21 mouse cellular contexts compared by ENCODE assay signal in genomic region chr1:87858529-87858928, GRCm38 (mm10). TPM values are rescaled to one million over a fixed set of nuclear protein-coding genes. Genes with fewer than 3 reads are reported as not detected.
DNase-seq lines count a peak whose midpoint lies in the region; ATAC-seq and TF ChIP-seq lines count a peak whose summit lies in the region.
"Had no signal": no experiment of that assay in that cellular context is flagged by ENCODE, and none has a peak within 500 bp of the region (broad histone marks: within the 10 kb centered on the region; RNA-seq: fewer than 3 reads in every experiment).

No protein-coding gene starts in this region.

- H3K4me2 ChIP-seq in intestine, embryonic 15.5 days (replicated peaks) = peak overlapping the region; percentile 22; the same call in 1 of the 2 replicates
- no peak overlapping the region for H3K4me2 ChIP-seq in forebrain, postnatal 0 days (ENCODE audit: low read depth)
- H3K4me2 ChIP-seq: heart, embryonic 12.5 days; hindbrain, embryonic 12.5 days; neural tube, embryonic 15.5 days had no signal

- H3K36me3 ChIP-seq in kidney, adult 2 months (ENCODE audit: control insufficient read depth, insufficient read depth, low read length) = no peaks in the 10 kb centered on the region
- no peaks in the 10 kb centered on the region for H3K36me3 ChIP-seq in intestine, embryonic 15.5 days
- no peaks in the 10 kb centered on the region for H3K36me3 ChIP-seq in macrophage (ENCODE audit: inconsistent target)
- H3K36me3 ChIP-seq in forebrain, postnatal 0 days (ENCODE audit: insufficient read depth) = no peaks in the 10 kb centered on the region
- H3K36me3 ChIP-seq: forebrain, embryonic 10.5 days; heart, embryonic 12.5 days; hindbrain, embryonic 12.5 days; neural tube, embryonic 15.5 days had no signal

- no peaks in the 10 kb centered on the region for H3K27me3 ChIP-seq in kidney, adult 2 months (replicated peaks; ENCODE audit: control insufficient read depth, insufficient read depth, low read length)
- H3K27me3 ChIP-seq in intestine, embryonic 15.5 days (replicated peaks) = no peaks in the 10 kb centered on the region
- H3K27me3 ChIP-seq in forebrain, postnatal 0 days (ENCODE audit: insufficient read depth, low read length) = no peaks in the 10 kb centered on the region
- H3K27me3 ChIP-seq: heart, embryonic 12.5 days; hindbrain, embryonic 12.5 days; neural tube, embryonic 15.5 days had no signal

- DNase-seq in kidney, adult 2 months = peak; percentile 83
- DNase-seq in kidney, postnatal 10 days = no peak
- peak; percentile 81 for DNase-seq in kidney, adult 9 months
- no peak for DNase-seq in left cerebral cortex, postnatal 25 days (ENCODE audit: low spot score in 2 of 2)
- DNase-seq in forebrain, postnatal 0 days = no peak
- no peak for DNase-seq in spleen, postnatal 14 days (ENCODE audit: low spot score in 2 of 2)
- DNase-seq: adrenal gland, postnatal 36 days; B cell, adult 2 months; cerebellum, adult 11-12 months; cerebellum, postnatal 36 days; gastrocnemius, adult 2 months; heart, postnatal 14 days; lung, postnatal 10 days; right cerebral cortex, postnatal 14 days had no signal

- no peak overlapping the region for H3K4me3 ChIP-seq in kidney, adult 2 months (ENCODE audit: insufficient read depth, low read depth, low read length)
- H3K4me3 ChIP-seq in intestine, embryonic 15.5 days (replicated peaks) = no peak overlapping the region
- no peak overlapping the region for H3K4me3 ChIP-seq in macrophage (ENCODE audit: inconsistent target)
- H3K4me3 ChIP-seq in forebrain, postnatal 0 days (ENCODE audit: low read depth, low read length) = no peak overlapping the region
- H3K4me3 ChIP-seq: forebrain, embryonic 10.5 days; gastrocnemius, adult 2 months; heart, embryonic 12.5 days; hindbrain, embryonic 12.5 days; neural tube, embryonic 15.5 days had no signal

- H3K9ac ChIP-seq in intestine, embryonic 15.5 days = no peak overlapping the region
- H3K9ac ChIP-seq in forebrain, postnatal 0 days = no peak overlapping the region
- H3K9ac ChIP-seq: heart, embryonic 12.5 days; hindbrain, embryonic 12.5 days; neural tube, embryonic 15.5 days had no signal

- peak overlapping the region; percentile 47 for H3K27ac ChIP-seq in kidney, adult 2 months (ENCODE audit: insufficient read depth, low read depth, low read length)
- 0 out of 2 replicates have a peak overlapping the region, but pooled peaks have one; percentile 34 for H3K27ac ChIP-seq in intestine, embryonic 15.5 days
- peak overlapping the region; percentile 92; the same call in 1 of the 2 replicates for H3K27ac ChIP-seq in macrophage
- no peak overlapping the region for H3K27ac ChIP-seq in forebrain, postnatal 0 days (ENCODE audit: low read depth, low read length)
- H3K27ac ChIP-seq: forebrain, embryonic 10.5 days; gastrocnemius, adult 2 months; hindbrain, embryonic 12.5 days; neural tube, embryonic 15.5 days had no signal

- WGBS in kidney, adult 2 months = 47% methylated on average over 2 of the region's 2 CpGs
- WGBS in intestine, embryonic 15.5 days = 54% methylated on average over 2 of the region's 2 CpGs
- 60% methylated on average over 2 of the region's 2 CpGs for WGBS in macrophage (ENCODE audit: missing documents)
- WGBS in forebrain, postnatal 0 days = 92% methylated on average over 2 of the region's 2 CpGs

- H3K9me3 ChIP-seq in intestine, embryonic 15.5 days = no peaks in the 10 kb centered on the region
- H3K9me3 ChIP-seq in forebrain, postnatal 0 days (ENCODE audit: low read length) = no peaks in the 10 kb centered on the region
- H3K9me3 ChIP-seq: forebrain, embryonic 10.5 days; heart, embryonic 12.5 days; hindbrain, embryonic 12.5 days; neural tube, embryonic 15.5 days had no signal

- intact Hi-C loops in left cerebral cortex, postnatal 25 days (cut with DNase I) = loop anchor here (5.0 kb wide), 2 partner anchors 54 to 74 kb away; no protein-coding TSS in a partner anchor

- ATAC-seq in intestine, embryonic 15.5 days = peak; percentile 74
- ATAC-seq in forebrain, postnatal 0 days = no peak
- ATAC-seq: midbrain, embryonic 16.5 days had no signal

- no peak for TF ChIP-seq POLR2A in kidney, adult 2 months (IDR thresholded peaks at IDR 0.05; ENCODE audit: low read depth, low read length)

- H3K4me1 ChIP-seq in kidney, adult 2 months (ENCODE audit: control insufficient read depth, insufficient read depth, low read length) = peaks cover 36% of the 10 kb centered on the region
- peaks cover 31% of the 10 kb centered on the region for H3K4me1 ChIP-seq in intestine, embryonic 15.5 days (replicated peaks)
- H3K4me1 ChIP-seq in forebrain, postnatal 0 days (ENCODE audit: insufficient read depth) = peaks cover 9% of the 10 kb centered on the region

- peaks cover 100% of the 10 kb centered on the region for H3K79me2 ChIP-seq in macrophage (ENCODE audit: inconsistent target)

- TF ChIP-seq CTCF in kidney, adult 2 months (conservative IDR thresholded peaks at IDR 0.05; ENCODE audit: insufficient read depth, insufficient read length, low read depth, low read length) = no peak
- TF ChIP-seq CTCF in forebrain, postnatal 0 days (IDR thresholded peaks at IDR 0.05; ENCODE audit: low read depth) = no peak

RNA-seq across cellular contexts. Expression of gene Dgkd, which starts 5.4 kb away (rescaled TPM):
- polyA plus RNA-seq in kidney, adult 2 months (2012; rRNA removed) = 31.4 and 32.1 TPM in 2 replicates
- 28.2 and 31.8 TPM in 2 replicates for polyA plus RNA-seq in intestine, embryonic 15.5 days (2015; fragmentation: Nextera tagmentation; extraction: Ambion mirVana)
- 100 to 1,000 TPM in 20 of 26 experiments, 10 to 100 TPM in 6; 34.5 to 425 (median 135) TPM for total RNA-seq in macrophage (2018; cell fraction: chromatin; rRNA removed)
- total RNA-seq in macrophage (2018; cell fraction: cytosol; rRNA removed) = 10 to 100 TPM; 22.3 to 84.2 (median 40.3) TPM
- total RNA-seq in macrophage (2018; cell fraction: nucleus; rRNA removed) = 100 to 1,000 TPM in 9 of 26 experiments, 10 to 100 TPM in 17; 36.1 to 233 (median 76.6) TPM
- 33.2 to 62.9 TPM (median 58.3 TPM) in 3 replicates for polyA plus RNA-seq in macrophage (2018)
- 100 to 1,000 TPM; 106 to 107 TPM for total RNA-seq in left cerebral cortex, postnatal 25 days (2021)
- total RNA-seq in forebrain, postnatal 0 days (2014; rRNA removed) = 80.2 and 80.4 TPM in 2 replicates
- 30.1 and 37.1 TPM in 2 replicates for polyA plus RNA-seq in forebrain, postnatal 0 days (2015; fragmentation: Nextera tagmentation; extraction: Ambion mirVana)

RNA-seq across cellular contexts. Expression of gene Sag, which starts 55.0 kb away (rescaled TPM):
- polyA plus RNA-seq in kidney, adult 2 months (2012; rRNA removed) = 0.16 and 0.34 TPM in 2 replicates
- 0.78 and 0.88 TPM in 2 replicates for polyA plus RNA-seq in intestine, embryonic 15.5 days (2015; fragmentation: Nextera tagmentation; extraction: Ambion mirVana)
- total RNA-seq in macrophage (2018; cell fraction: chromatin; rRNA removed) = 10 to 100 TPM in 16 of 26 experiments, 1 to 10 TPM in 9, under 1 TPM in 1; 0.96 to 24.1 (median 11.8) TPM
- total RNA-seq in macrophage (2018; cell fraction: cytosol; rRNA removed) = under 1 TPM; 0.11 to 0.80 (median 0.37) TPM
- total RNA-seq in macrophage (2018; cell fraction: nucleus; rRNA removed) = 10 to 100 TPM in 1 of 26 experiments, 1 to 10 TPM in 24, under 1 TPM in 1; 0.35 to 12.0 (median 4.4) TPM
- polyA plus RNA-seq in macrophage (2018) = 0.50 to 0.83 TPM (median 0.62 TPM) in 3 replicates
- total RNA-seq in left cerebral cortex, postnatal 25 days (2021) = 1 to 10 TPM; 3.1 to 3.4 TPM
- 0.76 and 1.3 TPM in 2 replicates for total RNA-seq in forebrain, postnatal 0 days (2014; rRNA removed)
- polyA plus RNA-seq in forebrain, postnatal 0 days (2015; fragmentation: Nextera tagmentation; extraction: Ambion mirVana) = 1.4 and 1.6 TPM in 2 replicates

Comparison
In these comparisons a context has a peak if more than half of its experiments do, and no peak if none do; other contexts are left out.
1. DNase-seq: peak in kidney, adult 2 months (single experiment) and kidney, adult 9 months (single experiment); none in kidney, postnatal 10 days (single experiment), left cerebral cortex, postnatal 25 days (0 of 2), forebrain, postnatal 0 days (single experiment) and spleen, postnatal 14 days (0 of 2).